Mouse (Mus musculus) heart, embryonic 16.5 days (tissue): ENCODE measurements at regions not wholly inside any gene's neighbourhood (a gene's known extent, or its start where the extent isn't known, plus 50 kb on each side); places are given as distances from the start of the nearest gene placed in this dataset.
A peak's percentile ranks its signal among the peaks of the same experiment; 100 is the strongest.
"Not testable (repeated sequence)": the region's sequence is repeated elsewhere in the genome, so short reads cannot be mapped to it uniquely, and the experiment has no call there.

Source experiments
- ATAC-seq: fragments of 200-750 bp; cut with Nextera tagmentation; replicated peaks from 2 replicates; pipeline ENCODE4 v1.8.0; 2017; ENCODE audit warnings: moderate number of reproducible peaks; ENCODE audit not compliant: insufficient read depth, low FRiP score; ENCODE audit errors: extremely low read depth
- H3K27ac ChIP-seq: fragments of 300-500 bp; sonication (generic); 2 replicates; pipeline ENCODE4 v1.5.1; 2014; ENCODE audit warnings: mild to moderate bottlenecking, low read length, control low read depth, moderate library complexity
- H3K27me3 ChIP-seq: fragments of 300-500 bp; sonication (generic); 2 replicates; pipeline ENCODE4 v1.6.1; 2014; ENCODE audit warnings: low read length, mixed read lengths; ENCODE audit not compliant: control insufficient read depth, insufficient read depth
- H3K36me3 ChIP-seq: fragments of 300-500 bp; sonication (generic); 2 replicates; pipeline ENCODE4 v1.6.1; 2014; ENCODE audit not compliant: control insufficient read depth, insufficient read depth
- H3K4me1 ChIP-seq: fragments of 300-500 bp; sonication (generic); 2 replicates; pipeline ENCODE4 v1.6.1; 2014; ENCODE audit warnings: low read length, mixed read lengths; ENCODE audit not compliant: control insufficient read depth, insufficient read depth
- H3K4me2 ChIP-seq: fragments of 300-500 bp; sonication (generic); 2 replicates; pipeline ENCODE4 v1.6.1; 2014; ENCODE audit warnings: low read depth, mild to moderate bottlenecking, control low read depth, low read length
- H3K4me3 ChIP-seq: fragments of 300-500 bp; sonication (generic); 2 replicates; pipeline ENCODE4 v1.5.1; 2014; ENCODE audit warnings: mild to moderate bottlenecking, control low read depth, low read length
- H3K9ac ChIP-seq: fragments of 300-500 bp; sonication (generic); 2 replicates; pipeline ENCODE4 v1.6.1; 2014; ENCODE audit warnings: low read length, control low read depth
- H3K9me3 ChIP-seq: fragments of 300-500 bp; sonication (generic); replicated peaks from 2 replicates; pipeline ENCODE4 v1.6.1; 2016; ENCODE audit warnings: low read length; ENCODE audit not compliant: control insufficient read depth
- WGBS: fragments of 180-500 bp; shearing (Covaris S2); extraction: QIAGEN DNeasy Blood & Tissue Kit; methylation state at CpG from one replicate; pipeline ENCODE4 v1.1.7; 2014; 5-methylcytosine and 5-hydroxymethylcytosine counted together

DNA sequence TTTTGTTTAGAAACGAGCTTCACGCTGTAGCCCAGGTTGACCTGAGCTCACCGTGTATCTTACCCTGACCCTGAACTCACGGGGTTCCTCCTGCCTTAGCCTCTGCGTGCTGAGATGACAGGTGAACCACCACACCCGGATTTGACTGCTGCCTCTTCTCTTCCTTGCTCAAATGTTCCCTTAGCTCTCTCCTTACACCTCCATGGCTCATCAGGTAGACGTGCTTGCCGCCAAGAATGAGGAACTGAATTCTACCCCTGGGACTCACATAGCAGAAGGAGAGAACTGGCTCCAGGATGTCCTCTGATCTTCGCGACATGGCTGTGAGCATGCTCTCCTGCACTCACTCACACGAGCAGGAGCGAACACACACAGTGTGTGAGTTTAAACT, 55.3 kb upstream of the Jarid2 start:
- Histone ChIP-seq H3K9ac (no peak overlapping the region), H3K4me3 (peak overlapping the region; percentile 19), H3K36me3 (no peaks in the 10 kb centered on the region), H3K4me2 (peak overlapping the region; percentile 51), H3K4me1 (0 out of 2 replicates have a peak, but pooled peaks cover 3% of the 10 kb centered on the region), H3K9me3 (peaks cover 7% of the 10 kb centered on the region; the same call in 1 of the 2 replicates), H3K27me3 (no peaks in the 10 kb centered on the region; the same call in 1 of the 2 replicates), H3K27ac (no peak overlapping the region)
- 24% methylated on average over 12 of the region's 12 CpGs for WGBS
- no peak for ATAC-seq

DNA sequence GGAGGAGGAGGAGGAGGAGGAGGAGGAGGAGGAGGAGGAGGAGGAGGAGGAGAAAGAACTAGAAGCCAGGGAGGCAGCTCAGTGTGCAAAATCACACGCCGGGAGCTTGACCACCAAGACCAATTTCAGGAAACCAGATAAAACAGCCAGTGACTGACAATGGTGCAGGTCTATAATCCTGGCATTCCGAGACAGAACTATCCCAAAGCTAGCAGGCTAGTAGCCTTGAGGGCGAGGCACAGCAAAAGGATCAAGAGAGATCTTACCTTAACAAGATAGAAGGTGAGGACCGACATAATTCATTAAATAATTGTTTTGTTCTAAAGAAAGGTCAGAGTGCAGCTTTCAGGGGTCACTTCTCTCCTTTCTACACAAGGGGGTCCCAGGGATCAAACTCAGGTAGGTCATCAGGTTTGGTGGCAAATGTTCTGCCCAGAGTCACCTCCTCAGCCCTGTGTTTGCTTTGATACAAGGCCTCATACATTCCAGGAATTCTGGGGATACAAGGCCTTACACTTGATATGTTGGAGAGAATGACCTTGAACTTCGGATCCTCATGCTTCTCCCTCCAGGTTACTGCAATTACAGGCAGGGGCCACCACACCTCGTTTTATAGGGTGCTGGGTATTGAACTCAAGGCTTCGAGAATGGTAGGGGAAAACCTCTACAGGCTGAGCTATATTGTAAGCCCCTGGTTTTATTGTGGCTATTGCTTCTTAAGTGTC, 54.2 kb upstream of the Jarid2 start:
- Histone ChIP-seq H3K27ac (no peak overlapping the region), H3K4me2 (no peak overlapping the region), H3K9ac (no peak overlapping the region), H3K36me3 (no peaks in the 10 kb centered on the region), H3K27me3 (no peaks in the 10 kb centered on the region; the same call in 1 of the 2 replicates), H3K4me3 (no peak overlapping the region), H3K4me1 (0 out of 2 replicates have a peak, but pooled peaks cover 3% of the 10 kb centered on the region), H3K9me3 (peaks cover 7% of the 10 kb centered on the region; the same call in 1 of the 2 replicates)
- ATAC-seq: no peak
- 73% methylated on average over 8 of the region's 8 CpGs for WGBS

DNA sequence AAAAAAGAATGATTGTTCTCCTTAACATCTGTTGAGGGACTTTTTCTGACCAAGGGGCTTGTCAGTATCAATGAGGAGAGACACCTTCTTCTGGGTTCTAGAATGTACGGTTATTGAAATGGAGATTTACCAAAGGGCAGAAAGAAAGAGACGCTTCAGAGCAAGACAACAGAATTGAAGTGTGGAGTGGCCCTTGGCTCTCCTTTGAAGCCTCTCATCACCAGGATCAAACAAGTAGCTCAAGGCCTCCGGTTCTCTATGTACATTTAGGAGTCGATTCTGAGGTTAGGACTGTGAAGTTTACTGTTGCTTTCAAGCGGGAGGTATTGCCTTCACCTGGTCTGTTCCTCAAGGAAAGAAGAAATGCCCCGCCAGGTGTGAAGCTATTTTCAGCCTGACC, 53.2 kb upstream of the Jarid2 start:
- no peak overlapping the region for H3K9ac ChIP-seq
- no peak overlapping the region for H3K4me2 ChIP-seq
- H3K27ac ChIP-seq: no peak overlapping the region
- H3K4me1 ChIP-seq: 0 out of 2 replicates have a peak, but pooled peaks cover 3% of the 10 kb centered on the region
- WGBS: 86% methylated on average over 6 of the region's 6 CpGs
- no peaks in the 10 kb centered on the region for H3K36me3 ChIP-seq
- ATAC-seq: no peak
- no peaks in the 10 kb centered on the region; the same call in 1 of the 2 replicates for H3K27me3 ChIP-seq
- no peak overlapping the region for H3K4me3 ChIP-seq
- peaks cover 7% of the 10 kb centered on the region; the same call in 1 of the 2 replicates for H3K9me3 ChIP-seq

DNA sequence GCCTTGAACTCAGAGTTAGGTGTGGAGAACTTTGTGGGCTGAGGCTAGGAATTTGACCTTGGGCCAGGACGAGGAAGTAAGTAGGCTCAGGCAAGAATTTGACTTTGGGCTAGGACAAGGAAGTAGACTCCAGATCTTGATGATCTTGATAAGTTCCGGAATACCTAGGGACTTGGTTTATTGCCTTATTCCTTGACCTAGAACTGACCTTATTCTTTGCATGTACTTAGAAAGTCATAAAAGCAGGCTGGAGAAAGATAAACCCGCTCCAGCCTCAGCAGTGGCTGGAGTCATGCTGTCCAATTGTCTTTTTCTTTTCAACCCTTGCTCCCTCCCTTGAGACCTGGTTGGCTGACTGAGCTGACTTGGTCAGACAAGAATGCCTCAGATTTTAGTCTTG, 51.2 kb upstream of the Jarid2 start:
- H3K27ac ChIP-seq: no peak overlapping the region
- no peak overlapping the region for H3K9ac ChIP-seq
- ATAC-seq: no peak
- H3K27me3 ChIP-seq: no peaks in the 10 kb centered on the region; the same call in 1 of the 2 replicates
- WGBS: 73% methylated on average over 3 of the region's 3 CpGs
- H3K9me3 ChIP-seq: peaks cover 7% of the 10 kb centered on the region; the same call in 1 of the 2 replicates
- 0 out of 2 replicates have a peak, but pooled peaks cover 3% of the 10 kb centered on the region for H3K4me1 ChIP-seq
- no peak overlapping the region for H3K4me2 ChIP-seq
- H3K36me3 ChIP-seq: no peaks in the 10 kb centered on the region
- no peak overlapping the region for H3K4me3 ChIP-seq

DNA sequence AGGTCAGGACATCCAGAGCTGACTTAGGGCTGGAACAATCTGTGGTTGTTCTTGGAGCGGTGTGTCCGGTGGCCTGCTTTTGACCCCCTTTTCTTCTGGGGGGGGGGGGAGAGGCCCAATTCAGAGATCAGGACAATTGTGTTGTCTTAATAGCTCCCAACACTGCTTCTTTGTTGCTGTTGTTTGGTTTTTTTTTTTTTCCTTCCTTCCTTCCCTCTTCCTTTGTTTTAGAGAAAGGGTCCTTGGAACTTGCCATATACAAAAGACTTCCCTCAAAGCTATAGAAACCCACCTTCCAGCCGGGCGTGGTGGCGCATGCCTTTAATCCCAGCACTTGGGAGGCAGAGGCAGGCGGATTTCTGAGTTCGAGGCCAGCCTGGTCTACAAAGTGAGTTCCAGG, 49.8 kb upstream of the Jarid2 start:
- not testable (repeated sequence) for H3K27me3 ChIP-seq, H3K27ac ChIP-seq, H3K9ac ChIP-seq, H3K4me3 ChIP-seq, H3K4me1 ChIP-seq, H3K36me3 ChIP-seq, ATAC-seq, H3K4me2 ChIP-seq, H3K9me3 ChIP-seq
- 90% methylated on average over 7 of the region's 7 CpGs for WGBS
